Mouse (Mus musculus): Measurements from ENCODE around the gene Gcn1l1. TPM values are rescaled to one million over a fixed set of nuclear protein-coding genes. Genes with fewer than 3 reads are reported as not detected.

The Gcn1l1 gene
- polyA plus RNA-seq, 1 experiment from 2014 or later, result 60.4 TPM

GRCm38 (mm10) chr5:115525943-115526342, 39.1 kb upstream of the Gcn1l1 start:
- no peak overlapping the region for H3K27ac ChIP-seq
- peaks cover 30% of the 10 kb centered on the region for H3K4me1 ChIP-seq
- H3K4me3 ChIP-seq (replicated peaks), result no peak overlapping the region
- ATAC-seq (ENCODE audit: low FRiP score), result no peak
- no peaks in the 10 kb centered on the region for H3K9me3 ChIP-seq
- H3K9ac ChIP-seq, result no peak overlapping the region
- no peak overlapping the region for H3K4me2 ChIP-seq
- WGBS, result 83% methylated on average over 9 of the region's 9 CpGs
- H3K36me3 ChIP-seq (replicated peaks), result no peaks in the 10 kb centered on the region
- no peaks in the 10 kb centered on the region for H3K27me3 ChIP-seq

GRCm38 (mm10) chr5:115526456-115527202, 38.4 kb upstream of the Gcn1l1 start:
- Histone ChIP-seq H3K27ac (no peak overlapping the region), H3K4me1 (peaks cover 32% of the 10 kb centered on the region), H3K36me3 (replicated peaks) (no peaks in the 10 kb centered on the region), H3K27me3 (no peaks in the 10 kb centered on the region), H3K4me3 (replicated peaks) (no peak overlapping the region), H3K9me3 (no peaks in the 10 kb centered on the region), H3K9ac (no peak overlapping the region), H3K4me2 (no peak overlapping the region)
- WGBS, result 88% methylated on average over 17 of the region's 17 CpGs
- ATAC-seq (ENCODE audit: low FRiP score), result no peak

DNA sequence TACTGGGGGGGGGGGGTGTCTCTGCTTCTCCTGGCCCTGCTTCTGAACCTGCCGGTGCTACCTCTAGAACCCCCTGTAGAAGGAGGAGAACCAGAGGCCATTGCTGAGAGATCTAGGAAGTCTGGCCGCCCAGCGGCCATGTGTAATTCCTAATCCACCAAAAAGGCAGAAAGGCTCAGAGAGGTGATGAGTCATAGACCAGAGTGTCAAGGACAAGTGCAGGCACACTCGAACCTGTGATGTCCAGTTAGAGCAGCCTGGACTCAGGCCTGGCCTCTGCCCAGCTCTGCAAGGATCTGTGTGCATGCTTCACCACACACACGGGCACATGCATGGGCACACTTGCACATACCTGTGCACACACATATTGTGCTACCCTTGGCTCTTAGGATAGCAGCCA, 36.9 kb upstream of the Gcn1l1 start:
- no peaks in the 10 kb centered on the region for H3K9me3 ChIP-seq
- WGBS, result 86% methylated on average over 5 of the region's 5 CpGs
- no peak overlapping the region for H3K9ac ChIP-seq
- H3K4me3 ChIP-seq (replicated peaks), result no peak overlapping the region
- no peak for ATAC-seq (ENCODE audit: low FRiP score)
- no peak overlapping the region for H3K4me2 ChIP-seq
- H3K27me3 ChIP-seq, result no peaks in the 10 kb centered on the region
- H3K27ac ChIP-seq, result no peak overlapping the region
- no peaks in the 10 kb centered on the region for H3K36me3 ChIP-seq (replicated peaks)
- H3K4me1 ChIP-seq, result peaks cover 34% of the 10 kb centered on the region

DNA sequence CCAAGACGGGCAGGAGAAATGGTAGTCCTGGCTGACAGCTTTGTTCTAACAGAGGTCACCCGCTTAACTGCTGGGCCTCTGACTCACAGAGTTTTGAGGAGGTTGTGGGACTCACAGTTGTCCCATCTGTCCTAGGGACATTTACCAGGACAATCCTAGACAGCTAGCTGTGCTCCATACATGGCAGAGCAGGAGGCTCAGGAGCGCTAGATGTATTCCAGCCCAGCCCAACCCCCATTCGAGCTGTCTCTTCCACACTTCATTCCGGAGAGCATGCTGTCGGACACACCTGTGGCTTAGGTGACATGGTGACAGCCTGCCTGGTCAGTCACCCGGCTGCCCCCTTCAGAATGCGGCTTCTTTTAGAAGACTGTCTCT, 35.7 kb upstream of the Gcn1l1 start:
- Histone ChIP-seq H3K27ac (0 out of 2 replicates have a peak overlapping the region, but pooled peaks have one; percentile 20), H3K4me2 (no peak overlapping the region), H3K27me3 (no peaks in the 10 kb centered on the region), H3K9me3 (no peaks in the 10 kb centered on the region), H3K9ac (no peak overlapping the region), H3K4me3 (replicated peaks) (no peak overlapping the region), H3K36me3 (replicated peaks) (no peaks in the 10 kb centered on the region), H3K4me1 (peaks cover 33% of the 10 kb centered on the region)
- ATAC-seq (ENCODE audit: low FRiP score), result no peak
- WGBS, result 85% methylated on average over 8 of the region's 8 CpGs

GRCm38 (mm10) chr5:115529742-115530446, 35.2 kb upstream of the Gcn1l1 start:
- WGBS, result 71% methylated on average over 7 of the region's 7 CpGs
- Histone ChIP-seq H3K27ac (peak overlapping the region; percentile 46; the same call in 1 of the 2 replicates), H3K27me3 (no peaks in the 10 kb centered on the region), H3K4me3 (replicated peaks) (no peak overlapping the region), H3K36me3 (replicated peaks) (no peaks in the 10 kb centered on the region), H3K4me2 (no peak overlapping the region), H3K4me1 (peaks cover 35% of the 10 kb centered on the region), H3K9ac (no peak overlapping the region), H3K9me3 (no peaks in the 10 kb centered on the region)
- no peak for ATAC-seq (ENCODE audit: low FRiP score)

GRCm38 (mm10) chr5:115530447-115530809, 34.6 kb upstream of the Gcn1l1 start:
- ATAC-seq (ENCODE audit: low FRiP score), result no peak
- no peaks in the 10 kb centered on the region for H3K9me3 ChIP-seq
- H3K4me3 ChIP-seq (replicated peaks), result no peak overlapping the region
- H3K4me2 ChIP-seq, result no peak overlapping the region
- no peaks in the 10 kb centered on the region for H3K36me3 ChIP-seq (replicated peaks)
- H3K4me1 ChIP-seq, result peaks cover 38% of the 10 kb centered on the region
- peak overlapping the region; percentile 46; the same call in 1 of the 2 replicates for H3K27ac ChIP-seq
- no peaks in the 10 kb centered on the region for H3K27me3 ChIP-seq
- 74% methylated on average over 8 of the region's 8 CpGs for WGBS
- no peak overlapping the region for H3K9ac ChIP-seq

- Histone ChIP-seq H3K4me2 (no peak overlapping the region), H3K4me1 (peaks cover 42% of the 10 kb centered on the region), H3K9me3 (no peaks in the 10 kb centered on the region), H3K27ac (peak overlapping the region; percentile 32; the same call in 1 of the 2 replicates), H3K9ac (0 out of 2 replicates have a peak overlapping the region, but pooled peaks have one; percentile 29), H3K27me3 (no peaks in the 10 kb centered on the region), H3K4me3 (replicated peaks) (no peak overlapping the region), H3K36me3 (replicated peaks) (no peaks in the 10 kb centered on the region)
- 70% methylated on average over 18 of the region's 18 CpGs for WGBS
- no peak for ATAC-seq (ENCODE audit: low FRiP score)
Measured at GRCm38 (mm10) chr5:115531671-115532270, 33.3 kb upstream of the Gcn1l1 start.

- H3K4me1 ChIP-seq, result peaks cover 50% of the 10 kb centered on the region
- H3K4me2 ChIP-seq, result no peak overlapping the region
- no peaks in the 10 kb centered on the region for H3K9me3 ChIP-seq
- H3K27me3 ChIP-seq, result no peaks in the 10 kb centered on the region
- no peak overlapping the region for H3K4me3 ChIP-seq (replicated peaks)
- WGBS, result 18% methylated on average over 16 of the region's 16 CpGs
- ATAC-seq (ENCODE audit: low FRiP score), result no peak
- 0 out of 2 replicates have a peak overlapping the region, but pooled peaks have one; percentile 6 for H3K27ac ChIP-seq
- H3K36me3 ChIP-seq (replicated peaks), result no peaks in the 10 kb centered on the region
- no peak overlapping the region; the same call in 1 of the 2 replicates for H3K9ac ChIP-seq
Measured at GRCm38 (mm10) chr5:115534290-115534731, 30.7 kb upstream of the Gcn1l1 start.

DNA sequence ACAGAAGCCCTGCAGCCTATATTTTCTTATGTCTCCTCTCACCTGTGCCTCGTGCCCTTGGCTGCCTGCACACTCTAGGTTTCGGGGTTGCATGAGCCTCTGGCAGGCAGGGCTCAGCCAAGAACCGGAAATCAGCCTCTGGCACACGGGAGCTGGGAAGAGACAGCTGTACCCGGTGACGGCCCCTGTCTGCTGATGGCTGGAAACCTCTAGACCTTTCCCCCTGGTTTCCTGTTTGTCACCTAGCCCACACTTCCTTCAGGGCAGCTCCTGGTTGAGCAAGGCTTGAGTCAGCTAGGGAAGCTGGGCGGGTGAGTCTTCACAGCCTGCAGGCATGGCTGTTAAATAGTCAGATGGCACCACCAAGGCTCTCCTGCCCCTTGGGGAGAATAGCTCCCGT, 30.2 kb upstream of the Gcn1l1 start:
- Histone ChIP-seq H3K4me2 (no peak overlapping the region), H3K27ac (no peak overlapping the region), H3K9me3 (no peaks in the 10 kb centered on the region), H3K4me1 (peaks cover 49% of the 10 kb centered on the region), H3K9ac (no peak overlapping the region), H3K27me3 (no peaks in the 10 kb centered on the region), H3K36me3 (replicated peaks) (no peaks in the 10 kb centered on the region), H3K4me3 (replicated peaks) (no peak overlapping the region)
- ATAC-seq (ENCODE audit: low FRiP score), result no peak
- WGBS, result 66% methylated on average over 8 of the region's 8 CpGs

DNA sequence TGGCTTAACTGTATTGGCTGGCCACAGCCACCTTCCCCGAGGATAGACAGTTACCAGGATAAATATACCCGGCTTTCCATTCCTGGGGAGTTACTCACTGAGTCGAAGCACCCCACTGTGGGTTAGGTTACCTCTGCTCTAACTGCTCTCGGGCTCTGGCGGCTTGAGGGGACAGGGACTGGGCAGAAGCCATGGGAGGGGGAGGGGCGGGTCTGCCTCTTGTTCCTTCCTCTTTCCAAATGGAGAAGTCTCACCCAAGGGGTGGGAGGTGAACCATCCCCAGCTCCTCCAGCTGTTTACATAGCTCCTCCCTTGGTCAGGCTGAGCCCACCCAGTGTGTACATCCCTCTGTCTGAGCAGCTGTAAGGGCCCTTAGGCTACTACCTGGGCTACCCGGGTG, 29.4 kb upstream of the Gcn1l1 start:
- Histone ChIP-seq H3K4me1 (peaks cover 41% of the 10 kb centered on the region), H3K27ac (no peak overlapping the region), H3K9ac (no peak overlapping the region), H3K36me3 (replicated peaks) (no peaks in the 10 kb centered on the region), H3K4me2 (no peak overlapping the region), H3K9me3 (no peaks in the 10 kb centered on the region), H3K4me3 (replicated peaks) (no peak overlapping the region), H3K27me3 (no peaks in the 10 kb centered on the region)
- ATAC-seq (ENCODE audit: low FRiP score), result no peak
- 36% methylated on average over 7 of the region's 7 CpGs for WGBS

GRCm38 (mm10) chr5:115538017-115538692, 26.9 kb upstream of the Gcn1l1 start:
- no peak overlapping the region for H3K4me2 ChIP-seq

DNA sequence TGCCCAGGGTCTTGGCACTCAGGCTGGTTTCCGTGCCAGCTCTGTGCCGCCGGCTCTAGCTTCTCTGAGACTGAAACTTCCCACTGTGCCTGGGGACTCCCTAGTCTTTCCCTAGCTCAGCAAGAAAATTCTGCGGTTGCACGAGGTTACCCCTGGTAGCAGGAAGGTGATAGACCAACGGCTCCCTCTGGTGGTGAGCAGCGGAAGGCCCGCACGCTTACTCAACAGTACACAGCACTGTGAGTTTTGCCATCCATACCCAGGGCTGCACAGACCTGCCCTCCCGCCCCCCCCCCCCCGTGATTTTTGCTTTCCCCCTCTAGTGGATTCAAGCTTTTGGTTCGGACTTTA, 26.4 kb upstream of the Gcn1l1 start:
- H3K27me3 ChIP-seq, result no peaks in the 10 kb centered on the region
- 0% methylated on average over 12 of the region's 12 CpGs for WGBS
- ATAC-seq (ENCODE audit: low FRiP score), result peak; percentile 86
- H3K4me2 ChIP-seq, result no peak overlapping the region
- H3K27ac ChIP-seq, result peak overlapping the region; percentile 42; the same call in 1 of the 2 replicates
- no peaks in the 10 kb centered on the region for H3K36me3 ChIP-seq (replicated peaks)
- no peak overlapping the region for H3K4me3 ChIP-seq (replicated peaks)
- H3K9ac ChIP-seq, result no peak overlapping the region
- H3K9me3 ChIP-seq, result no peaks in the 10 kb centered on the region
- peaks cover 37% of the 10 kb centered on the region for H3K4me1 ChIP-seq

More at GRCm38 (mm10) chr5:115538017-115538692, 26.9 kb upstream of the Gcn1l1 start:
- whole genome bisulfite sequencing, result 74% methylated on average over 13 of the region's 13 CpGs
- H3K27me3 ChIP-seq, result no peaks in the 10 kb centered on the region
- no peaks in the 10 kb centered on the region for H3K36me3 ChIP-seq (replicated peaks)
- H3K4me1 ChIP-seq, result peaks cover 32% of the 10 kb centered on the region
- ATAC-seq (ENCODE audit: low FRiP score), result no peak
- H3K9me3 ChIP-seq, result no peaks in the 10 kb centered on the region
- no peak overlapping the region for H3K4me3 ChIP-seq (replicated peaks)
- H3K9ac ChIP-seq, result no peak overlapping the region
- peak overlapping the region; percentile 42; the same call in 1 of the 2 replicates for H3K27ac ChIP-seq

All from forebrain, embryonic 12.5 days (tissue).